ENCODE assay signal across 7 mouse cellular contexts in genomic region chr17:5997380-5998234, GRCm38 (mm10). TPM values are rescaled to one million over a fixed set of nuclear protein-coding genes. Genes with fewer than 3 reads are reported as not detected.
DNase-seq lines count a peak whose midpoint lies in the region.

No protein-coding gene starts in this region.

- DNase-seq in 3134 (ENCODE audit: extremely low read depth, insufficient read length, low spot score) (peak; percentile 77), 3T3-L1 (ENCODE audit: low read depth, low spot score) (peak; percentile 79)
- DNase-seq in cerebellum, postnatal 25 days, result peak; percentile 83 to 84
- DNase-seq in heart, postnatal 25 days (ENCODE audit: low spot score), result peak; percentile 63
- DNase-seq in urinary bladder, postnatal 10 days (ENCODE audit: low spot score), result no peak
- no peak for DNase-seq in retina, postnatal 1 day
- no peak for DNase-seq in layer of hippocampus, postnatal 14 days (ENCODE audit: low spot score in 2 of 2)

- intact Hi-C loops in heart, postnatal 25 days (cut with DNase I), result no loop called here

RNA-seq across cellular contexts. Expression of gene Synj2, which starts 56.5 kb away (rescaled TPM):
- total RNA-seq in heart, postnatal 25 days (2021), result 10 to 100 TPM; 41.6 to 48.5 TPM
- 10 to 100 TPM; 47.4 to 52.1 TPM for total RNA-seq in layer of hippocampus, postnatal 14 days (2021)

Comparison
In these comparisons a context has a peak if more than half of its experiments do, and no peak if none do; other contexts are left out.
1. DNase-seq: peak in 3134 (single experiment), 3T3-L1 (single experiment), cerebellum, postnatal 25 days (2 of 2) and heart, postnatal 25 days (single experiment); none in urinary bladder, postnatal 10 days (single experiment), retina, postnatal 1 day (single experiment) and layer of hippocampus, postnatal 14 days (0 of 2).